In genomic region chr15:78875537-78875936, GRCm38 (mm10) we compare ENCODE assay signal across 9 mouse cellular contexts. TPM values are rescaled to one million over a fixed set of nuclear protein-coding genes. Genes with fewer than 3 reads are reported as not detected.
DNase-seq lines count a peak whose midpoint lies in the region; ATAC-seq lines count a peak whose summit lies in the region.
"Had no signal": no experiment of that assay in that cellular context is flagged by ENCODE, and none has a peak within 500 bp of the region (broad histone marks: within the 10 kb centered on the region; RNA-seq: fewer than 3 reads in every experiment).

No protein-coding gene starts in this region.

- H3K4me1 ChIP-seq in heart, embryonic 11.5 days (ENCODE audit: control insufficient read depth, insufficient read depth, low read length): peaks cover 21% of the 10 kb centered on the region
- peaks cover 6% of the 10 kb centered on the region; the same call in 1 of the 2 replicates for H3K4me1 ChIP-seq in neural tube, embryonic 11.5 days (ENCODE audit: control insufficient read depth, insufficient read depth, low read length)
- H3K4me1 ChIP-seq in liver, embryonic 16.5 days (ENCODE audit: control insufficient read depth, low read depth, low read length): peaks cover 25% of the 10 kb centered on the region

- H3K27ac ChIP-seq in heart, embryonic 11.5 days (ENCODE audit: low read depth, low read length): peak overlapping the region; percentile 97; the same call in 1 of the 2 replicates
- H3K27ac ChIP-seq in neural tube, embryonic 11.5 days (ENCODE audit: low read depth, low read length): 0 out of 2 replicates have a peak overlapping the region, but pooled peaks have one; percentile 98
- H3K27ac ChIP-seq in liver, embryonic 16.5 days (ENCODE audit: low read length): peak overlapping the region; percentile 96; the same call in 1 of the 2 replicates

- H3K9me3 ChIP-seq in heart, embryonic 11.5 days (replicated peaks; ENCODE audit: control insufficient read depth, low read length): no peaks in the 10 kb centered on the region
- no peaks in the 10 kb centered on the region for H3K9me3 ChIP-seq in neural tube, embryonic 11.5 days (ENCODE audit: control insufficient read depth, low read length)
- H3K9me3 ChIP-seq in liver, embryonic 16.5 days (replicated peaks; ENCODE audit: control insufficient read depth, low read length): no peaks in the 10 kb centered on the region

- intact Hi-C loops in left cerebral cortex, postnatal 14 days (cut with DNase I): no loop called here

- no peak for DNase-seq in heart, adult 9 months (ENCODE audit: low spot score in 2 of 2)
- no peak for DNase-seq in neural tube, embryonic 11.5 days (ENCODE audit: low spot score)
- DNase-seq in neural tube, embryonic 10.5 days (ENCODE audit: extremely low spot score, low spot score): no peak
- no peak for DNase-seq in thymus, adult 18-20 months
- DNase-seq in testis, postnatal 14 days (ENCODE audit: low spot score): no peak
- DNase-seq in left cerebral cortex, postnatal 14 days (ENCODE audit: low spot score in 2 of 2): no peak

- no peaks in the 10 kb centered on the region for H3K36me3 ChIP-seq in heart, embryonic 11.5 days (ENCODE audit: control insufficient read depth, insufficient read depth, low read length)
- H3K36me3 ChIP-seq in neural tube, embryonic 11.5 days (ENCODE audit: control insufficient read depth, insufficient read depth, low read length): no peaks in the 10 kb centered on the region
- no peaks in the 10 kb centered on the region for H3K36me3 ChIP-seq in liver, embryonic 16.5 days (ENCODE audit: control insufficient read depth, insufficient read depth)

- H3K27me3 ChIP-seq in heart, embryonic 11.5 days (ENCODE audit: control insufficient read depth, insufficient read depth, low read length): no peaks in the 10 kb centered on the region
- H3K27me3 ChIP-seq in neural tube, embryonic 11.5 days (ENCODE audit: control insufficient read depth, insufficient read depth, low read length): no peaks in the 10 kb centered on the region
- no peaks in the 10 kb centered on the region for H3K27me3 ChIP-seq in liver, embryonic 16.5 days (ENCODE audit: control insufficient read depth, insufficient read depth, low read depth, low read length)

- 76% methylated on average over 5 of the region's 5 CpGs for WGBS in heart, embryonic 11.5 days (ENCODE audit: insufficient replicate concordance)
- WGBS in neural tube, embryonic 11.5 days: 73% methylated on average over 5 of the region's 5 CpGs
- 80% methylated on average over 5 of the region's 5 CpGs for WGBS in liver, embryonic 16.5 days (ENCODE audit: insufficient replicate concordance)

- no peak overlapping the region for H3K4me3 ChIP-seq in heart, embryonic 11.5 days (ENCODE audit: low read depth, low read length)
- no peak overlapping the region for H3K4me3 ChIP-seq in neural tube, embryonic 11.5 days (ENCODE audit: low read depth, low read length)
- H3K4me3 ChIP-seq in liver, embryonic 16.5 days (ENCODE audit: low read depth, low read length): no peak overlapping the region

- peak overlapping the region; percentile 83 for H3K9ac ChIP-seq in heart, embryonic 11.5 days (ENCODE audit: low read depth, low read length)
- H3K9ac ChIP-seq in neural tube, embryonic 11.5 days (ENCODE audit: low read length): peak overlapping the region; percentile 88
- peak overlapping the region; percentile 88 for H3K9ac ChIP-seq in liver, embryonic 16.5 days (ENCODE audit: low read depth, low read length)

- no peak for ATAC-seq in heart, embryonic 11.5 days (replicated peaks; ENCODE audit: insufficient number of reproducible peaks, low FRiP score, low TSS enrichment)
- ATAC-seq in neural tube, embryonic 11.5 days (ENCODE audit: insufficient read depth, low FRiP score, low TSS enrichment): no peak
- ATAC-seq in liver, embryonic 16.5 days (ENCODE audit: low read depth): no peak

- peak overlapping the region; percentile 95 for H3K4me2 ChIP-seq in heart, embryonic 11.5 days
- peak overlapping the region; percentile 88 for H3K4me2 ChIP-seq in neural tube, embryonic 11.5 days (ENCODE audit: low read depth)
- H3K4me2 ChIP-seq in liver, embryonic 16.5 days (ENCODE audit: low read depth, low read length): no peak overlapping the region; the same call in 1 of the 2 replicates

RNA-seq across cellular contexts. Expression of gene Gga1, which starts 1.5 kb away (rescaled TPM):
- 29.3 and 31.7 TPM in 2 replicates for polyA plus RNA-seq in heart, embryonic 11.5 days (2014; fragmentation: Nextera tagmentation; extraction: Ambion mirVana)
- polyA plus RNA-seq in neural tube, embryonic 11.5 days (2014; fragmentation: Nextera tagmentation; extraction: Ambion mirVana): 36.4 and 37.0 TPM in 2 replicates
- 18.6 and 19.6 TPM in 2 replicates for polyA plus RNA-seq in liver, embryonic 16.5 days (2015; fragmentation: Nextera tagmentation; extraction: Ambion mirVana)
- 10 to 100 TPM; 53.7 to 56.3 TPM for total RNA-seq in left cerebral cortex, postnatal 14 days (2021)

RNA-seq across cellular contexts. Expression of gene Lgals2, which starts 20.2 kb away (rescaled TPM):
- 0.49 TPM in 1 of 2 replicates, not detected in the other for polyA plus RNA-seq in heart, embryonic 11.5 days (2014; fragmentation: Nextera tagmentation; extraction: Ambion mirVana)
- polyA plus RNA-seq in neural tube, embryonic 11.5 days (2014; fragmentation: Nextera tagmentation; extraction: Ambion mirVana): not detected in 2 replicates
- polyA plus RNA-seq in liver, embryonic 16.5 days (2015; fragmentation: Nextera tagmentation; extraction: Ambion mirVana): 9.1 and 15.8 TPM in 2 replicates
- not detected for total RNA-seq in left cerebral cortex, postnatal 14 days (2021)
- total RNA-seq: left cerebral cortex, adult 18-20 months had no signal

RNA-seq across cellular contexts. Expression of gene Gm49510, which starts 23.9 kb away (rescaled TPM):
- polyA plus RNA-seq in heart, embryonic 11.5 days (2014; fragmentation: Nextera tagmentation; extraction: Ambion mirVana): 0.23 and 0.47 TPM in 2 replicates
- polyA plus RNA-seq in neural tube, embryonic 11.5 days (2014; fragmentation: Nextera tagmentation; extraction: Ambion mirVana): 0.27 TPM in 1 of 2 replicates, not detected in the other
- 0.18 and 0.22 TPM in 2 replicates for polyA plus RNA-seq in liver, embryonic 16.5 days (2015; fragmentation: Nextera tagmentation; extraction: Ambion mirVana)
- total RNA-seq in left cerebral cortex, postnatal 14 days (2021): under 1 TPM in 1 of 2 experiments, not detected in 1; 0.23 TPM

RNA-seq across cellular contexts. Expression of gene Sh3bp1, which starts 24.0 kb away (rescaled TPM):
- polyA plus RNA-seq in heart, embryonic 11.5 days (2014; fragmentation: Nextera tagmentation; extraction: Ambion mirVana): 25.0 and 29.3 TPM in 2 replicates
- 14.4 and 15.3 TPM in 2 replicates for polyA plus RNA-seq in neural tube, embryonic 11.5 days (2014; fragmentation: Nextera tagmentation; extraction: Ambion mirVana)
- 13.1 and 14.2 TPM in 2 replicates for polyA plus RNA-seq in liver, embryonic 16.5 days (2015; fragmentation: Nextera tagmentation; extraction: Ambion mirVana)
- total RNA-seq in left cerebral cortex, postnatal 14 days (2021): 10 to 100 TPM; 13.4 TPM

RNA-seq across cellular contexts. Expression of gene Cdc42ep1, which starts 33.1 kb away (rescaled TPM):
- 24.1 and 29.7 TPM in 2 replicates for polyA plus RNA-seq in heart, embryonic 11.5 days (2014; fragmentation: Nextera tagmentation; extraction: Ambion mirVana)
- polyA plus RNA-seq in neural tube, embryonic 11.5 days (2014; fragmentation: Nextera tagmentation; extraction: Ambion mirVana): 14.0 and 15.1 TPM in 2 replicates
- polyA plus RNA-seq in liver, embryonic 16.5 days (2015; fragmentation: Nextera tagmentation; extraction: Ambion mirVana): 12.1 and 13.1 TPM in 2 replicates
- 10 to 100 TPM in 1 of 2 experiments, 1 to 10 TPM in 1; 6.5 to 11.0 TPM for total RNA-seq in left cerebral cortex, postnatal 14 days (2021)
